In the genomic region with DNA sequence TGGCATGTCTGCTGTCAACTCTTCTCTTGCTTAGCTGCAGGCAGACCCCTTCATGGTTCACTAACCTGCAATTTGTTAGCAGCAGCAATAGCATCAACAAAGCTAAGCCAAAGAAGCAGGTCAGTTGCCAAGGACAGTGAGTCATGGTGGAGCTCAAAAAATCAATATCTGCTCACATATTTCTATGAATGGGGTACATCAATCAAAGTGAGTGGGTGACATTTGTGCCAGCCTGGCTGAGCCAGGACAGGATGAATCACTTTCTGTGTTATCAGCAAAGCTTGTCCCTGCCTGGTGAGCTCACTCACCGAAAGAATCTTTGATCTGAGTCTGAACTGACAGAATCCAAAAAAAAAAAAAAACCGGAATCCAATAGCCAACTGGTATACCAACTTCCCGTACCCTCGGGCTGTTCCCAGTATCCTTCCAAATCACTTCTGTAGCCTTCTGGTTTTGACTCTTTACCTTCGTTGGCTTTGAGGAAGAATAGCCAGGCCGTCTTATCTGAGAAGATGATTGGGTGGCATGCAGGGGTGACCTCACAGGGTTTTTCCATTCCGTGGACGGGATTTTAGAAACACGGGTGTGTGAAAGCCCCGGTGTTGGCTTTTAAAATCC, we compare ENCODE assay signal across 1 mouse cellular context.
TF ChIP-seq lines count a peak whose summit lies in the region.

No protein-coding gene starts in this region.

TF ChIP-seq in CH12.LX, 34 proteins besides CTCF, POLR2A, EP300 and RAD21 (continued from another document):
- TF ChIP-seq ELF1 (IDR thresholded peaks at IDR 0.05; ENCODE audit: low read depth, low read length) (peak; percentile 46; the same call in 1 of the 2 replicates), HCFC1 (IDR thresholded peaks at IDR 0.05; ENCODE audit: low read depth, low read length) (no peak; the same call in 1 of the 2 replicates), ETS1 (conservative IDR thresholded peaks at IDR 0.05; ENCODE audit: low read depth, low read length) (peak; percentile 89), MEF2A (IDR thresholded peaks at IDR 0.05; ENCODE audit: borderline replicate concordance, low read depth, low read length) (peak; percentile 75; the same call in 1 of the 2 replicates), MAX (IDR thresholded peaks at IDR 0.05; ENCODE audit: low read length) (peak; percentile 58; the same call in 1 of the 2 replicates), IRF4 (IDR thresholded peaks at IDR 0.05; ENCODE audit: low read depth, low read length) (peak; percentile 86; the same call in 1 of the 2 replicates), UBTF (IDR thresholded peaks at IDR 0.05; ENCODE audit: low read depth, low read length) (no peak), TCF12 (IDR thresholded peaks at IDR 0.05; ENCODE audit: low read depth, low read length) (peak; percentile 83), GABPA (IDR thresholded peaks at IDR 0.05; ENCODE audit: insufficient replicate concordance, low read depth, low read length) (no peak), NRF1 (IDR thresholded peaks at IDR 0.05; ENCODE audit: low read depth, low read length) (no peak), RCOR1 (conservative IDR thresholded peaks at IDR 0.05; ENCODE audit: low read depth, low read length) (peak; percentile 70; the same call in 1 of the 2 replicates)
